Mouse (Mus musculus) ES-E14 (cell line): ENCODE results near the gene Tmem60. TPM values are rescaled to one million over a fixed set of nuclear protein-coding genes. Genes with fewer than 3 reads are reported as not detected.

Source experiments
- DNase-seq: peaks from one replicate; pipeline ENCODE4 v3.0.0-alpha.2; 2013; ENCODE audit warnings: low read depth, low spot score
- H3K27ac ChIP-seq: 2 replicates; pipeline ENCODE4 v1.5.1; 2012; ENCODE audit warnings: low read depth, mild to moderate bottlenecking, low read length, moderate library complexity, mixed read lengths; ENCODE audit not compliant: poor library complexity, insufficient read depth, severe bottlenecking
- H3K36me3 ChIP-seq: 2 replicates; pipeline ENCODE4 v1.6.1; 2012; ENCODE audit warnings: mild to moderate bottlenecking, low read length, moderate library complexity, mixed read lengths; ENCODE audit not compliant: control insufficient read depth, poor library complexity, insufficient read depth, severe bottlenecking
- H3K4me1 ChIP-seq, 2 experiments: fragments of 150-350 bp in 1 of 2; sonication (generic) in 1 of 2; 2 replicates each; pipeline ENCODE4 v1.6.1; 2012; ENCODE audit warnings: low read length in 2 of 2, mild to moderate bottlenecking in 1 of 2, mixed read lengths in 1 of 2; ENCODE audit not compliant: control insufficient read depth in 2 of 2, insufficient read depth in 2 of 2, poor library complexity in 1 of 2
- H3K4me3 ChIP-seq, 2 experiments: fragments of 150-350 bp in 1 of 2; sonication (generic) in 1 of 2; 2 replicates each; pipeline ENCODE4 v1.5.1; 2012; ENCODE audit warnings: low read length in 2 of 2, low read depth in 1 of 2, mild to moderate bottlenecking in 1 of 2, mixed read lengths in 1 of 2; ENCODE audit not compliant: insufficient read depth in 1 of 2, poor library complexity in 1 of 2, severe bottlenecking in 1 of 2
- H3K9ac ChIP-seq: 2 replicates; pipeline ENCODE4 v1.6.1; 2012; ENCODE audit warnings: low read depth, mild to moderate bottlenecking, low read length, mixed read lengths; ENCODE audit not compliant: poor library complexity, insufficient read depth, severe bottlenecking
- H3K9me3 ChIP-seq: fragments of 150-350 bp; sonication (generic); 2 replicates; pipeline ENCODE4 v1.6.1; 2012; ENCODE audit warnings: low read depth, mild to moderate bottlenecking, low read length; ENCODE audit not compliant: control insufficient read depth, insufficient read depth
- CHD2 ChIP-seq: IDR thresholded peaks from 2 replicates; pipeline ENCODE4 v1.6.1; 2014; ENCODE audit warnings: mild to moderate bottlenecking, low read depth, low read length, inconsistent platforms
- HCFC1 ChIP-seq: IDR thresholded peaks from 2 replicates; pipeline ENCODE4 v1.6.1; 2012; ENCODE audit warnings: low read length, inconsistent platforms, borderline replicate concordance; ENCODE audit not compliant: insufficient read depth
- MAFK ChIP-seq: IDR thresholded peaks from 2 replicates; pipeline ENCODE4 v1.6.1; 2014; ENCODE audit warnings: mild to moderate bottlenecking, low read depth, low read length, inconsistent platforms; ENCODE audit not compliant: insufficient read depth
- ZC3H11A ChIP-seq: IDR thresholded peaks from 2 replicates; pipeline ENCODE4 v1.6.1; 2012; ENCODE audit warnings: low read depth, mild to moderate bottlenecking, inconsistent platforms, low read length, borderline replicate concordance
- ZNF384 ChIP-seq: IDR thresholded peaks from 2 replicates; pipeline ENCODE4 v1.6.1; 2012; ENCODE audit warnings: low read depth, low read length, inconsistent platforms
- in situ Hi-C, 2 experiments: fragments of 600-800 bp; cut with MboI; formaldehyde crosslinking; loops; one replicate each; pipeline ENCODE4 v1.15.1; 2025; ENCODE audit warnings: low sequenced_read_pairs in 2 of 2, inconsistent platforms in 1 of 2; ENCODE audit not compliant: unreplicated experiment in 2 of 2
- total RNA-seq: library from RNA; depleted of rRNA; stranded (reverse); fragments of 300-350 nt; gene quantifications from 2 replicates; pipeline ENCODE4 v1.2.3, GENCODE M21; 2012

Gene Tmem60
- total RNA-seq, 1 experiment = 19.1 TPM

GRCm38 (mm10) chr5:20864216-20864969 lies 17.6 kb upstream of the Tmem60 start:
- no peak overlapping the region for H3K27ac ChIP-seq
- in situ Hi-C loops = no loop called here
- peaks cover 2 to 4% of the 10 kb centered on the region in 2 experiments; a peak in 1 of 4 replicates for H3K4me1 ChIP-seq
- no peaks in the 10 kb centered on the region for H3K36me3 ChIP-seq
- no peak for DNase-seq
- no peak overlapping the region for H3K9ac ChIP-seq
- no peak for TF ChIP-seq ZNF384
- no peak for TF ChIP-seq HCFC1
- no peak for TF ChIP-seq MAFK
- no peak for TF ChIP-seq CHD2
- TF ChIP-seq ZC3H11A = no peak
- H3K9me3 ChIP-seq = no peaks in the 10 kb centered on the region
- H3K4me3 ChIP-seq = no peak overlapping the region

- Histone ChIP-seq H3K9ac (no peak overlapping the region), H3K4me3 (no peak overlapping the region), H3K4me1 (peaks cover 2 to 4% of the 10 kb centered on the region in 2 experiments; a peak in 1 of 4 replicates), H3K36me3 (no peaks in the 10 kb centered on the region), H3K27ac (no peak overlapping the region), H3K9me3 (no peaks in the 10 kb centered on the region)
- DNase-seq = no peak
- TF ChIP-seq CHD2 = no peak
- TF ChIP-seq ZC3H11A = no peak
- TF ChIP-seq HCFC1 = no peak
- TF ChIP-seq ZNF384 = no peak
- TF ChIP-seq MAFK = no peak
- in situ Hi-C loops = no loop called here
These were observed 16.7 kb upstream of the Tmem60 start for GRCm38 (mm10) chr5:20865193-20865755.

GRCm38 (mm10) chr5:20873146-20873545 lies 8.8 kb upstream of the Tmem60 start:
- no peaks in the 10 kb centered on the region for H3K9me3 ChIP-seq
- no peak overlapping the region for H3K27ac ChIP-seq
- H3K36me3 ChIP-seq = no peaks in the 10 kb centered on the region
- H3K4me3 ChIP-seq = no peak overlapping the region
- in situ Hi-C loops = no loop called here
- TF ChIP-seq ZNF384 = no peak
- TF ChIP-seq HCFC1 = no peak
- TF ChIP-seq ZC3H11A = no peak
- TF ChIP-seq MAFK = no peak
- no peak for TF ChIP-seq CHD2
- DNase-seq = no peak
- H3K4me1 ChIP-seq = peaks cover 0 to 2% of the 10 kb centered on the region in 2 experiments; a peak in 1 of 4 replicates
- H3K9ac ChIP-seq = no peak overlapping the region

- Histone ChIP-seq H3K4me3 (no peak overlapping the region), H3K9me3 (no peaks in the 10 kb centered on the region), H3K9ac (no peak overlapping the region), H3K36me3 (no peaks in the 10 kb centered on the region), H3K27ac (no peak overlapping the region), H3K4me1 (peaks cover 0 to 2% of the 10 kb centered on the region in 2 experiments; a peak in 1 of 4 replicates)
- in situ Hi-C loops = no loop called here
- no peak for TF ChIP-seq ZNF384
- TF ChIP-seq HCFC1 = no peak
- TF ChIP-seq MAFK = no peak
- no peak for TF ChIP-seq ZC3H11A
- TF ChIP-seq CHD2 = no peak
- DNase-seq = no peak
These were observed 5.0 kb upstream of the Tmem60 start for GRCm38 (mm10) chr5:20876934-20877426.
